Mouse (Mus musculus) adrenal gland, postnatal 4 days (tissue): Measurements from ENCODE around the gene Lrrc15. TPM values are rescaled to one million over a fixed set of nuclear protein-coding genes. Genes with fewer than 3 reads are reported as not detected.

Source experiments
- DNase-seq, 2 experiments: peaks; one replicate each; pipeline ENCODE4 v3.0.0; 2021 to 2022; ENCODE audit warnings: low spot score in 2 of 2, mixed read lengths in 2 of 2
- long read RNA-seq, 2 experiments: library from polyadenylated mRNA; stranded (forward); transcript quantifications; one replicate each; pipeline ENCODE4 v2.0.0; 2021
- total RNA-seq, 2 experiments: library from RNA; stranded (reverse); gene quantifications; 2 replicates each; pipeline ENCODE4 v1.2.3; 2021

The Lrrc15 gene
- total RNA-seq: under 1 TPM; 0.34 to 0.54 TPM
- long read RNA-seq, experiment 1: 0 reads
- long read RNA-seq, experiment 2: 0 reads

GRCm38 (mm10) chr16:30282844-30283495 lies at the start of gene Lrrc15:
Gene Lrrc15, minus strand, starts transcription at chr16:30283256.
- no peak for DNase-seq

DNA sequence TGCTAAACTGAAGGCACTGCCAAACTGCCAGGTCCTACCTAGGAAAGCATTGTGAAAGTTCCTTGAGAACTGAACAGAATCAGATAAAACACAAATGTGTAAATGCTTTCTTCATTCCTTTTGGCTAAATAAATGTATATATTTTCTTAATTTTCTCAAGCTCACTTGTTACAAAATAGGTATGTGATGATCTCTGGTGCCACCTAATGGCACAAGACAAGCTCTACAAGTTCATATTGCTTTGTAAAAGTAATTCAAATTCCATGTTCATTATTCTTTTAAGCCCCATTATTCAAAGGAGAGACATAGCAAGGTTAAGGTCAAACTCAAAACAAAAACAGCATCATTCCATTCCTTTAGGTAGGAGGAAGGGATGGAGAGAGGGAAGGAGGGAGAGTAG lies 31.2 kb upstream of the Lrrc15 start:
- DNase-seq: no peak

DNA sequence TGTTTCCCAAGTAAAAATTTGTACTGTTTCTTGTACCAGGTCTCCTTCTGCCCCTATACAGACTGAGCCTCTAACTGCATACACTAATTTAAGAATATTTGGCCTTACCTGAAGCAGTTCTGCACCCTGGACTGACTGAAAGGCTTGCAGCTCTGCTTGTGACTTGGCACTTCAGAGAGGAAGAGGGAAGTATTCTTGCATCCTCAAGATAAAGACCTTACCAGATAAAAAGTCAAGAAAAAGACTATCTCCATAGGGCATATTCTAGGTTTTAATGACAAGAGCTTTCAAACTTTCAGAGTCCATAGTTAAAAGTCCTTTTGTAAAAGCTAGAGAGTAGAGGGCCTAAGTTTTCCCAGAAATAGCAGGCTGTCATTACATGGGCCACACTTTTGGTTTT lies 27.6 kb upstream of the Lrrc15 start, which contains the start of gene Gp5:
Gp5 (minus strand) TSS at position 133 of the 400 bp plus-strand sequence.
- DNase-seq: no peak

DNA sequence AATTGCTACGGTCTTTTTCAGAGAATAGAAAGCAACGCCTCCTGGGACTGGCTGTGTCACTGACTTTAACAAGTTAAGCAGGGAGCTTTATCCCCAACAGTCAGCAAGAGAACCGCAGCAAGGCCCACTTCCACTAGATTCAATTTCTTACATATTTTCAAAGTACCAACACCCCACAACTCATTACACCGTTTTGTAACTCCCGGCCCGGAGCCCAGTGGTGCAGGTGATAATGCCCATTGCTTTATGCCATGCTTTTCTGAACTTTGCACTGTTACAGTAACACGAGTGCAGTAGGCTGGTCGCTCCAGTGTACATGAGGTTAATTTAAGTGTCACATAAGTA lies 27.1 kb upstream of the Lrrc15 start:
- no peak for DNase-seq

DNA sequence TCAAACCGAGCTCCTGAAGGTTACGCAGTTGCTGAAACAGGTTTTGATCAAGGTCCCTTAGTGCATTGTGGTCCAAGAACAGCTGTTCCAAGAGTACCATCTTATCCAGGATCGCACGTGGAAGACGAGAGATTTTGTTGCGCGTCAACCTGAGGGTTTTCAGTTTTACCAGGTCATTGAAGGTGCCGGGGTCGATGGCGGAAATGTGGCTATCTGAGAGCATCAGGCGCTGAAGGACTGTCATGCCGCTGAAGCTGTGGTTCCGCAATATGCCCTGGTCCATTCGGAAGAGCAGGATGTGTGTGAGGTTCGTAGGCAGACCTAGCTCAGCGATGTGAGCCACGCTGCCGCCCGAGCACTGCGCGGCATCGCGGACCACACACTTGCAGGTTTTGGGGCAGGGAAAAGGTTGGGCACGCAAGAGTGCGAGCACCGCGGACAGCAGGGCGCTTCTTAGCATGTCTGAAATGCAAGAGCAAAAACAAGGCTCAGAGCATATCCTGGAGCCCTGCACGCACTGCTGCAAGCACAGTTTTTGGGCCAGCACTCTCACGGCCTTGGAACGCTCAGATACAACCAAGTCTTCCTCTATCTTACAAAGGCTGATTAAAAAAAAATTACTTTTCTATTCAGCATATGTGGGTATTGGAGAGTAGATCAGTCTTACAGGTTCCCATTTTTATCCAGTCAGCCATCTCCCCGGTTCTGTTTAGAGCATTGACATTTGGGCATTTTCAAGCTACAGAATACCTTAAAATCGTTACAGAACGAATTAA lies 26.5 kb upstream of the Lrrc15 start:
- DNase-seq: no peak

DNA sequence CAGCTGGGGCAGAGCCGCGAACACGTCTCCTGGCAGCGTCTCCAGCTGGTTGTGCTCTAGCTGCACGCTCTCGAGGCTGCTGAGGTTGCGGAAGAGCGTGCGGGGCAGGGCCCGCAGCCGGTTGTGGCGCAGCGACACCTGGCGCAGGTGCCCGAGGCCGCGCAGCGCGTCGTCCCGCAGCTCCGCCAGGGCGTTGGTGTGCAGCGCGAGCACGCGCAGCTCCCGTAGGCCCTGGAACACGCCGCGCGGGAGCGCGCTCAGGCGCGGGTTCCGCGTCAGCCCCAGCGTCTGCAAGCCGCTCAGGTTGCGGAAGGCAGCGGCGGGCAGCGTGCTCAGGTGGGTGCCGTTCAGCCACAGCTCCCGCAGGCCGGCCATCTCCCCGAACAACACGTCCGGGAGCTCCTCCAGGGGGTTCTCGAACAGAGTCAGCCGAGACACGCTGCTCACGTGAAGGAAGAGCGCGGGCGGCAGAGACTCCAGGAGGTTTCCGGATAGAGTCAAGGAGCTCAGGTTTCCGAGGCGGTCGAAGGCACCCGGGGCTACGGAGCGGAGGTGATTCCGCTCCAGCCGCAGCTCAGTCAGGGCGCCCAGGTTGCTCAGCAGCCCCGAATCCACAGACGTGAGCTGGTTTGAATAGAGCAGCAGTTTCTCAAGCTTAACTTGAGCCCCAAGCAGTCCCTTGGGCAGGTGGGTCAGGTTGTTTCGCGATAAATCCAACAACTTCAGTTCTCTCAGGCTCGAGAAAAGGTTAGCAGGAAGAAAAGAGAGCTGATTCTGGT lies 25.7 kb upstream of the Lrrc15 start:
- DNase-seq: peak in 1 of 2 experiments; percentile 8

DNA sequence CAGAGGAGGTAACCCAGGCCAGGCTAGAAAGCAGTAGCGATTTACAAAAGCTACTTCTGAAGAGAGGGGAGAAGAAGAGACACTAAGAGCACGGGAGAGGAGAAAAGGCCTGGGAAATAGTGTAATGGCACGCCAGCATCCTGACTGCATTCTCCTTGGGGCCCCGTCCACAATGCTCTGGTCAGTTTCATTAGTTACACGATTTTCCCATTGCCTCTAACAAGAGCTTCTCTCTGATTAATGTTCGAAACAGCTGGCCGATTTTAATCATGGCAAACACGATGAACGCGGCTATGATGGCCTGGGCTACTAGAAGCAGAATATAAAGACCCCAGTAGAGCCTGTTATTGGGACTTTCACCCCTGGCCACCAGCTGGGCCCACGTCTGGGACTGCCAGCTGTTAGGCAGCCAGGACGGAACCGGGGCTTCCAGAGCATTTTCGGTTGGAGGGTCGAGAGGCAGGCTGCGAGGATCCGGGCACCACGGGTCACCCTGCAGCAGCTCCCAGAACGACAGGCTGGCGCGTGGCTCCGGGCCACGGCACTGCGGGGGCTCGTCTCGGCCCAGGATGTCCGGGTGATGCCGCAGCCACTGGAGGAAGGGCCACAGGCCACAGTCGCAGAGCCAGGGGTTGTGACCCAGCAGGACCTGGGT lies 25.0 kb upstream of the Lrrc15 start:
- no peak for DNase-seq

GRCm38 (mm10) chr16:30307306-30307705 lies 24.2 kb upstream of the Lrrc15 start:
- no peak for DNase-seq

DNA sequence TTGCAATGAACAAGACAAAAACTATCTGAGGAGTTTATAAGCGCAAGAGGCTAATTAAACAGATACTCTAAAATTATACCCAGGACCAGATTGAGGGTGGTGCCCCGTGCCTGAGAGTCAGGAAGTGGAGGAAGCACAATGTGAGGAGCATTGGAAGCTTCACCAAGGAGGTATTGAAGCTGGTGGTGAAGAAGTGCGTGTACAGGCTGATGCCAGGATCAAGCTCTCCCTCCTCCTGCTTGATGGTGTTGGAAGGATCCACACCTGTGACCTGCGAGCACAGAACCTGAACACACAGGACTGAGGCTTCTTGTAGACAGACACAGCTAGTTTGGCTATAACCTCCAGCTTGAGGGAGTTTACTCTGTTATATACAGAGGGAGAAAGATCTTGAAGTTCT lies 23.0 kb upstream of the Lrrc15 start:
- no peak for DNase-seq

DNA sequence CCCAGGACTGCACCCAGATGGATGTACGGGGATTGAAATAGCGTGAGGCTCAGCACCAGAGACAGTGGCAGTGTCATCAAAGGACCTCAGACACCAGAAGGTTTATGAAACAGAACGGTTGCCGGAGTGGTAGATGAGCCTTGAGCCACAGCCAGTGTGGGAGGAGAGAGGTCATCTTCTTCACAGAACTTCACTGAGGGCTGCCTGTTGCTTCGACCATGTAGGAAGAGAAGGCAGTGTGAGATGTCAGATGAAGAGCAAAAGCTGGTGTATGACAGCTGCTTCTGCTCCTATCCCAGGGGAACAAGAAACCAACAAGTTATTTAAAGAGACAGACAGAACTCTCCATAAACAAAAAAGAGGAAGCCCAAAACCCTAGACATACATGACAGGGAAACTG lies 21.2 kb upstream of the Lrrc15 start:
- no peak for DNase-seq

- no peak for DNase-seq
Measured at GRCm38 (mm10) chr16:30303411-30303810, 20.4 kb upstream of the Lrrc15 start.

- no peak for DNase-seq
Measured at GRCm38 (mm10) chr16:30302686-30303085, 19.6 kb upstream of the Lrrc15 start.

DNA sequence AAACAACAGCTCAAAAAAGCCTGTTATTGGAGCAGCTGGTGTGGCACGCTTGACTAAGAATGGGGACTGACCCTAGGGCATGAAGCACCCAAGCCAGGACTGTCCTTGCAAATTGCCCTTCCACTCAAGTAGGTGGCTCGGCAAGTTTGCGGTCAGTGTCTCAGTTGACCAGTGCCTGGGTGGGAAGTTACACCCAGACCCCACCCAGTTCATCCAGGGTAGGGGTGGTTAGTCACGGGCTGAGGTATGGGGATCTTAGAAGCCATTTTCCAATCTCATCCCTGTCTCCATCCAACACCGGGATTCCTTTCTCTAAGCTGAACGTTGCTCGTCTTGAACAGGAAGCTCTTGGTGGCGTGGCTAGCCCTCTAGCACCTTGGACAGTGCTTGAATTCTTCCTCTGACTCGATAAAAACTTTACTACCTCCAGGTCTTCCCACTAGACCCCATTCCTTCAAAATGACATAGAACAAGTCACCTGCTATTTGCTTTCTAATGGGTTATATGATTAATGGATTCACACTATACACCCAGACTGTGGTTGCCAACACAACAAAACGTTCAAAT lies 16.7 kb upstream of the Lrrc15 start:
- no peak for DNase-seq

DNA sequence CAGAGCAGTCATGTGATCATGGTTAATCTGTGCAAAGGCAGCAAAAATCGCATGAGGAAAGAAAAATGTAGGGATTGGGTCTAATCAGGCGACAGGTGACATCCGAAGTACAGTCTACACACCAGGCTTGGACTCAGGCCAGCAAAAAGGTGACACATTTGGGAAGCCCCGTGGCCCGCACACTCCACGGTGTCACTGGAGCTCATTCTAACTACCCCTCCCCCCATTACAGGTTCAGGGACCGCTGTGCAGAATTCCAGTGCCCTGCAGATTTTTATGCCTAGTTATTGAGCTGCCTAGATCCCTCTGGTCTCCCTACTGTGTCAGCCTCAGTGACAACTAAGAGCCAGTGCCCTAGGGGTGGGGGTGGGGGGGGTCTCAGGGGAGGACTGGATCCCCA lies 14.4 kb upstream of the Lrrc15 start:
- DNase-seq: no peak

DNA sequence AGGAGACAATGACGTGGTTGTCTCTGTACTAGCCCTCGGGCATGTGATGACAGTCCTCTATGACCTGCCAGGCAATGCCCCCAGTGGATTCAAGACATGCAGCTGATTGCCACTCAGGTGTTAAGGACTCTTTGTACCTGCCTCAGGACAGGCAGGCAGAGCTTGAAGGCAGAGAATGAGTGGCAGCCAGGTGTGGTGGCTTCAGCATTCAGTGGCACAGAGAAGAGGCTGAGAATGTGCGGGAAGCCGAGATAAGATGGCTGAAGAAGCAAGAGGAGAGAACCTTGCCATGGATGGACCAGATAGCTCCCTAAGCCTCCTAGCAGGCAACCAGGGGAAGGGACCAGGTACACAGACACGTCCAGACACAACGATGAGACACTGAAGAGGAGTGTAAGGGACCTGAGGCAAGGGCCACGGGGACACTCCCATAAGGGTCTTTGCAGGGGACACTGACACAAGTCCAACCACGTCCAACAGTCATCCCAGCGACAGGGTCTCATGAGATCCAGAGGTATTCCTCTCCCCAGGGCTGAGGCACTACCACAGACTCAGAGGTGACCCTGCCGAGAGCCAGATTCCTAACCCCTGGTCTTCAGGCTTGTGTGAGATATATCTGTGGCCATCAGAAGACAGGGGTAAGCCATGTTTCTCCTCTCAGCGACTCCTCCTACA lies 13.7 kb upstream of the Lrrc15 start:
- no peak for DNase-seq

DNA sequence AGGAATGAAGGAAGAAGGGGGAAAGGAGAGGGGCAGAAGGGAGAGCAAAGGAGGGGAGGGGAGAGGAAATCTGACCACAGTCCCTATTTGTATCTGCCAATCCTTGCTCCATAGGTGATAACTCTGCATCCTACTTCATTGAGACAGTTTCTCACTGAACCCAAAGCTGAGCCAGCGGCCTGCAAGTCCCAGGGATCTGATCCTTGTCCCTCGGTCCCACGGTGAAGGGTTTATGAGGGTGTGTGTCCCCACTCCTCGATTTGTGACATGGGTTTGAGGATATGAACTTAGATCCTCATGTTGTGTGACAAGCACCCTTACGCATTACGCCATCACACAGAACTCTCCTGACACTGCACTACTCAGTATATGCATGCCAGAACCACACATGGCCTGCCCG lies 12.1 kb upstream of the Lrrc15 start:
- DNase-seq: no peak

DNA sequence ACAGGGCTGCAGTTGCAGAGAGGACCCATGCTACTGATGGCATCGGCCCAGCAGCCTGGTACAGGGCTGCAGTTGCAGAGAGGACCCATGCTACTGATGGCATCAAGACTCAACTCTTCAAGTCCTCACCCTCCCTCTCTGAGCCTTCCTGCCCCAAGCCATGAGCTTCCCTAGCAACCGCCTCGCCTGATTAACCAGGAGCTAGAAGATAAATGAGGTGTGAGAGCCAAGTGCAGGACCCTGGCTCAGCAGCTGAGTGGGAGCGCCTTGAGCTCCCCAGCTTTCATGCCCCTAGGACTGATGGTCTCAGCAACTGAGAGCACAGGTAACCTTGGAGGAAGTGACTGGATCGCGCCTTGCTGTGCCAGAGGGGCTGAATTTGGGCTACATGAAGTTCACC lies 7.4 kb upstream of the Lrrc15 start:
- no peak for DNase-seq

- DNase-seq: no peak
Measured at GRCm38 (mm10) chr16:30285701-30286100, 2.6 kb upstream of the Lrrc15 start.

DNA sequence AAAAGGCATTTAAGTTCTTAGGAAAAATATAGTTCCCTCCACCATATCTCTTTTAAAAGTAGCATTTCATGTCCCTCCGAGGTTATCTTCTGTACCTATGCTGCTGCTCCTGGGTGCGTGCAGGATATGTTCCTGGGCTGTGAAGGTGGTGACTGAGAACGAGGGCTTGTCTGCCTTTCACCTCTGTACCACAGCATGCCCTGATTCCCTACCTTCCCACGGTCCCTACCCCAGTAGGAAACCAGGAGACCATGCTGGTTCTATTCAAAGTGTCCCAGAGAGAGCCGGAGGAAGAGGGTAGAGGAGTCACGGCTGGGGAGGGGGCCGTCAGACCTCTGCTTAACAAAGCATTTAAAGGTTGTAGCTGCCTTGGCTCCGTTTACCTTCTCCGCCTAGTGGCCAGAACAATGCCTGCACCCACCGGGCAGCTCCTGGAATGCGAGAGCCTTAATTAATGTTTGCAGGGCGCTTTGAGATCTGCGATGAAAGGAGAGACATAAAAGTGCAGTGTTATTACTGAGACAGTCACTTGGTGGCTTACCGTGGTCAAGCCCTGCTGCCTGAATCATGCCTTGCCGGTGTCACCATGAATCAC lies 784 bp upstream of the Lrrc15 start:
- no peak for DNase-seq

GRCm38 (mm10) chr16:30280676-30281297 lies 2.3 kb downstream of the Lrrc15 start:
- DNase-seq: no peak
